Mouse (Mus musculus) hematopoietic multipotent progenitor cell, adult 10-12 weeks (in vitro differentiated cells): ENCODE results near the gene Mamstr. TPM values are rescaled to one million over a fixed set of nuclear protein-coding genes. Genes with fewer than 3 reads are reported as not detected.

Experiments
- polyA plus RNA-seq: library from polyadenylated mRNA; stranded (reverse); fragments of >175 nt; gene quantifications from 2 replicates; pipeline ENCODE4 v1.2.3, GENCODE M21; 2012; ENCODE audit warnings: low replicate concordance

Mamstr gene
- 0.20 and 0.42 TPM in 2 replicates for polyA plus RNA-seq

DNA sequence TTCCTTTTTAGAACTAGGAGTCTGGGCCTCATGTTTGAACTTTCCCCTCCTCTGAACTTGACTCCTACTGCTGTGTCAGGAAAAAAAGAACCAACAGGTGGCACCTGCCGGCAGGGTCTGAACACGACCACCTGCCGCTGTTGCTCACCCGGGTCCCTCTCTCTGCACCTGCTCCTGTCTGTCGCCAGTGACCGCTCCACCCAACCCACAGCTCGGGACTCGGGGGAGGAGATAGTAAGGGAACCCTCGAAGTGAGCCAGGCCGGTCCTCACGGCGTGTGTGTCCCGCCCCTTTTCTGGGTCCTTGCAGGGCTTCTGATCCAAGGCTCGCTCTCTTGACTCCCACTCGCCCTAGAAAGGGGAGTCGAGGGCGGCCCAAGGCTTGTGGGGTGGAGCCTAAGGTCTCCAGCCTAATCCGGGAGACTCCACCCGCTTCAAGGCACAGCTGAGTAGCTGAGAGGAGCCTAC is at the start of gene Mamstr:
Gene Mamstr, plus strand, starts transcription at position 417 of the 467 bp plus-strand sequence.

DNA sequence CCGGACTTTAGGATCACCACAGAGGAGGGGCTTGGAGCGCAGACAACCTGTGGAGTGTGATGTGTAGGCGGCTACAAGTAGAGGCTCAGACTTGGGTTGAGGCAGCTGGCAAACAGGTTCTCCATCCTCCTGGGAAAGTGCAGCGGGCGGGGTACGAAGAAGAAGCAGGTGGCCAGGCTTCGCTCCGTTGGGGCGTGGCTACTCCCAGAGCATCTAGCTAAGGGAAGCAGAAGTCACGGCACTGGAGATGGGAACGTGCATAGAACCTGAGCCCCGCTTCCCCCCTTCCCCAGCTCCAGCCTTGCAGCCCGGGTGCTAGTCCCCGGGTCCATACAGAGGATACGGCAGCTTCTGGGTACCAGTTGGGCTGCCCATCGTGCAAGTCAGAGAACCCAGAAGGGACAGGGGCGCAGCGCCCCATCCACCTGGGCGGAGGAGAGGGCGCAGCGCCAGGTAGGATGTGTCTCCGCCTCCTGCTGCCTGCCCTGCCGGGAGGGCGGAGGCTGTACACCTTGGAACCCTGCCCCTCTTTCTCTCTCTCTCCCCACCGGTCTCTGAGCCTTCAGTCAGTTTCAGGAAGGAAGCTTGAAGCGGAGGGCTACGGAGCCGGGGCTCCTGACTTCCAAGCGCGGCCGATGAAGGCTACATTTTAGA is 22.6 kb upstream of the Mamstr start, which contains the start of gene Fut1:
Gene Fut1, plus strand, starts transcription at position 248 of the 654 bp plus-strand sequence.

DNA sequence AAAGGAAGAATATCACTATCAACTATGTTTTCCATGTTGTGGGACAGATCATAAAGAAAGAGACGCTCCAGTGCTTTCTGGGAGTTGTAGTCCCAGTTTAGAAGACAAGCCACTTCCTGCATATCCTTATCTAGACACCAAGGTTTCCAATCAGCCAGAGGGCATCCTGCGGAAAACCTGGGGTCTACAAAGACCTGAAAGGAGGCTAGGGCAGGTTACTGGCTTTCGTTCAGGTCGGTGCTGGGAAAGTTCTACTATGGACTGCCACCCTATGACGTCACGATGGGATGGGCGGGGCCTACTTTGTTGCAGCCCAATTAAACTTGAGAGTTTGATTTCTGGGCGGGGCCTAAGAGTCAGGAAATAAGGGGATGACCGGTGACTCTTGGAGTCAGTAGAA is 18.3 kb upstream of the Mamstr start, which contains the start of gene Izumo1:
Gene Izumo1, plus strand, starts transcription at position 369 of the 400 bp plus-strand sequence.

DNA sequence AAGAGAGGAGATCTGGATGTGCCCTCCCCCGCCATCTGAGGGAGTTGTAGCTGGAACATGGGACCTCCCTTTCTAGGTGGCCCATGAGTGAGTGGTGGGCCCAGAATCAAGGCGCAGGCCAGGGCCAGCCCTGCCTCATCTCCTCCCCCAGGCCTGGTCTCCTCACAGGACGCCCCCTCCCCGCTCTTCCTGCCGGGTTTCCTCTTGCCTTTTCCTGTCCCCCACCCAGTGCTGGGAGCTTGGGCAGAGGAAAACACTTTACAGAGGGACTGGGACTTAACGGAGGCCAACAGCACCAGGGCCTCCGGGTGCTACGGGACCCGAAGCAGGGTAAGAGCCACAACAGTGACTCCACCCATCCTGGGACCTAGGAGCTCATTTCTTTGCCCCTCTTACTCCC is 12.5 kb upstream of the Mamstr start, which contains the start of gene Rasip1:
Gene Rasip1, plus strand, starts transcription at position 228 of the 400 bp plus-strand sequence.

DNA sequence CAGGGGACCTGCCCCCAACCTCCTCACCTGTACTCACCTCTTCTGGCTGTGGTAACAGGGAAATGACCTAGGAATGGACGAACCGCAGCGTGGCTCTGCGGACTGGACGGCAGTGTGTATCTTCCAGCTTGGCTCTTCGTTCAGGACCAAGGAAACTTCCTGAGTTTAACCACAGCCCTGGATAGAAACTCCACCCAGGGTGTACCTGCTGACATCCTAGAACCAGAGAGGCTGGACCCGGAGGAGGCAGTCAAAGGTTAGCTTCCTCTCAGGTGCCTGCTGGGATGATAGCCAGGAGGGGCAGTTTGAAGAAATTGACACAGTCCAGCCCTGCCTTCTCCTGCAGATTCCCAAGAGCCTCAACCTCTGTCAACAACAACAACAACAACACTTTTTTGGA is 26.4 kb downstream of the Mamstr start, which contains the start of gene Fut2:
Gene Fut2, minus strand, starts transcription at position 234 of the 400 bp plus-strand sequence.

DNA sequence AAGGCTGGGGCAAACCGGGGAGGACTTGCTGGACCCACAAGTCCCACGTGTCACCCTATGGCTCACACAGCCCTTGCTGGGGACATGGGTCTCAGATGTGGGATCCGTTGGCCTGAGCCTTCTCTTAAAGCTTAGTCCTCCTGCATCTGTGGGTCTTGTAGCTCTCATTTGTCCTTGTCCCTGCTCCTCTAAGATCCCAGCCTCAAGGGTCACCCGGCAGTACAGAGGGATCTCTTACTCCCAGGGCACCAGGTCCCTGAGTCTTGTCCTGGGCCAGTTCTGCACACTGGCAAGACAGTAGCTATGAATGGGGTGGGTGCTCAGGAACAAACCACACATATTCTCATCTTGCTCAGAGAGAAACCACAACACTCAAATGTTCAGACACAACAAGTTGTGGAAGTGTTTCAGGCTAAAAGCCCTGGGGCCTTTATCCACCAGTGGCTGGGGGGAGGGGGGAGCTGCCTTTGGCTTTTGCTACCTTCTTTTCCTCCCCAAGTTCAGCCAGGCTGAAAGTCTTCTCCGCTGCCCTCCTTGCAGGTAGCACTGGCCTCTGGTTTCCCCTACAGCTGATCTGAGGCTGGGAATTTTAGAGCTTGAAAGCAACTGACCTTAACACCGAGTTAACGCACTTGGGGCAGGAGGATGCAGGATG is 43.7 kb downstream of the Mamstr start, which contains the start of gene Ntn5:
Gene Ntn5, plus strand, starts transcription at position 627 of the 655 bp plus-strand sequence.

DNA sequence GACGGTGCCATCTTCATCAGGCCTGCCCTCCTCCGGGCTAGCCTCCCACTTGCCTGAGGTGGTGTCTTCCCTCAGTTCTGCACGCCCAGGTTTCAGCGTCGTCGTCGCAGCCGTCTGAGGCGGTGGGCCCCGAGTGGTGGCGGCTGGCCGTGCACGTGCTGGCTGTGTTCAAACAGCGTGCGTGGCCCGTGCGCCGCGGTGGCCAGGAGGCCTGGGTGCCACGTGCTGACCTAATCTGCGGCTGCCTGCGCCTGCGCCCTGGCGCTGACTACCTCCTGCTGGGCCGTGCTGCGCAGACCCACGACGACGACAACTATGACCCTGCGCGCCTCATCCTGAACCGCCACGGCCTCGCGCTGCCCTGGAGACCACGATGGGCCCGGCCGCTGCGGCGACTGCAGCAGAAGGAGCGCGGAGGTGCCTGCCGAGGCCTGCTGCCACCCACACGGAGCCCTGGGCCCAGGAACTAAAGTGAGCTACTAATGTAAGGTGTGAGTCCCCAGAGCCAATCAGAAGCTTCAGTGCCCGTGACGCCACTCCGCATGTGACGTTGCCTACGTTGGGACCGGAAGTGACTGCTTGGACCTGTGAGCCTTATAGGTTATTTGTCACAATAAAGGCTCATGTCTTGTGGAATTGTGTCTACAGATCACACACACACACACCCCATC is 54.3 kb downstream of the Mamstr start, which contains the start of gene Sec1:
Gene Sec1, minus strand, starts transcription at position 482 of the 671 bp plus-strand sequence.

Other genes with a start within 250 kb of the Mamstr start
- gene Snrnp70, start 244.2 kb upstream of the Mamstr start, polyA plus RNA-seq: 628 and 1,029 TPM in 2 replicates
- gene Kcna7, start 234.3 kb upstream of the Mamstr start, polyA plus RNA-seq: not detected in 2 replicates
- gene Ntf5, start 226.3 kb upstream of the Mamstr start, polyA plus RNA-seq: 0.08 and 0.28 TPM in 2 replicates
- gene Lhb, start 219.2 kb upstream of the Mamstr start, polyA plus RNA-seq: not detected in 2 replicates
- 15.9 and 25.8 TPM in 2 replicates for gene Gys1, start 205.1 kb upstream of the Mamstr start, polyA plus RNA-seq
- 87.7 and 154 TPM in 2 replicates for gene Ruvbl2, start 201.9 kb upstream of the Mamstr start, polyA plus RNA-seq
- 6,376 and 13,145 TPM in 2 replicates for gene Ftl1, start 180.1 kb upstream of the Mamstr start, polyA plus RNA-seq
- gene Bax, start 173.1 kb upstream of the Mamstr start, polyA plus RNA-seq: 173 and 185 TPM in 2 replicates
- gene Tulp2, start 158.1 kb upstream of the Mamstr start, polyA plus RNA-seq: not detected in 2 replicates
- not detected in 2 replicates for gene Gm45808, start 153.2 kb upstream of the Mamstr start, polyA plus RNA-seq
- 0.81 and 2.1 TPM in 2 replicates for gene Dhdh, start 151.2 kb upstream of the Mamstr start, polyA plus RNA-seq
- gene Nucb1, start 129.6 kb upstream of the Mamstr start, polyA plus RNA-seq: 224 and 245 TPM in 2 replicates
- gene Ppp1r15a, start 113.7 kb upstream of the Mamstr start, polyA plus RNA-seq: 60.5 and 214 TPM in 2 replicates
- gene Plekha4, start 113.6 kb upstream of the Mamstr start, polyA plus RNA-seq: 0.77 and 1.2 TPM in 2 replicates
- gene Hsd17b14, start 85.1 kb upstream of the Mamstr start, polyA plus RNA-seq: 0.28 and 0.90 TPM in 2 replicates
- 14.0 and 38.4 TPM in 2 replicates for gene Bcat2, start 69.8 kb upstream of the Mamstr start, polyA plus RNA-seq
- 0.17 TPM in 1 of 2 replicates, not detected in the other for gene Fgf21, start 24.5 kb upstream of the Mamstr start, polyA plus RNA-seq
- gene Fut1, start 22.7 kb upstream of the Mamstr start, polyA plus RNA-seq: 0.18 and 0.93 TPM in 2 replicates
- gene Izumo1, start 18.2 kb upstream of the Mamstr start, polyA plus RNA-seq: 0.25 and 0.31 TPM in 2 replicates
- 3.0 and 3.6 TPM in 2 replicates for gene Rasip1, start 12.5 kb upstream of the Mamstr start, polyA plus RNA-seq
- gene Fut2, start 26.4 kb downstream of the Mamstr start, polyA plus RNA-seq: not detected in 2 replicates
- gene Ntn5, start 44.0 kb downstream of the Mamstr start, polyA plus RNA-seq: 1.4 and 3.5 TPM in 2 replicates
- gene Sec1, start 54.4 kb downstream of the Mamstr start, polyA plus RNA-seq: 0.18 and 0.44 TPM in 2 replicates
- 1.5 and 3.9 TPM in 2 replicates for gene Car11, start 59.9 kb downstream of the Mamstr start, polyA plus RNA-seq
- 18.0 and 48.2 TPM in 2 replicates for gene Dbp, start 65.1 kb downstream of the Mamstr start, polyA plus RNA-seq
- 7,990 and 13,125 TPM in 2 replicates for gene Rpl18, start 75.5 kb downstream of the Mamstr start, polyA plus RNA-seq
- 102 and 136 TPM in 2 replicates for gene Sphk2, start 78.0 kb downstream of the Mamstr start, polyA plus RNA-seq
- 0.07 and 0.22 TPM in 2 replicates for gene Fam83e, start 81.2 kb downstream of the Mamstr start, polyA plus RNA-seq
- not detected in 2 replicates for gene Spaca4, start 85.8 kb downstream of the Mamstr start, polyA plus RNA-seq
- 0.64 and 3.0 TPM in 2 replicates for gene Lmtk3, start 143.8 kb downstream of the Mamstr start, polyA plus RNA-seq
- gene Sult2b1, start 144.7 kb downstream of the Mamstr start, polyA plus RNA-seq: 0.58 TPM in 1 of 2 replicates, not detected in the other
- 74.7 and 269 TPM in 2 replicates for gene Cyth2, start 174.6 kb downstream of the Mamstr start, polyA plus RNA-seq
- gene Kcnj14, start 184.8 kb downstream of the Mamstr start, polyA plus RNA-seq: 0.83 and 0.94 TPM in 2 replicates
- 20.9 and 22.6 TPM in 2 replicates for gene Grwd1, start 191.0 kb downstream of the Mamstr start, polyA plus RNA-seq
- gene Kdelr1, start 232.8 kb downstream of the Mamstr start, polyA plus RNA-seq: 299 and 848 TPM in 2 replicates
- gene Grin2d, start 238.4 kb downstream of the Mamstr start, polyA plus RNA-seq: 0.46 and 1.9 TPM in 2 replicates